Mouse (Mus musculus): Measurements from ENCODE around the gene Ppard. TPM values are rescaled to one million over a fixed set of nuclear protein-coding genes. Genes with fewer than 3 reads are reported as not detected.
A peak's percentile ranks its signal among the peaks of the same experiment; 100 is the strongest.

Ppard gene
- 8.4 and 8.8 TPM in 2 replicates for total RNA-seq (2014; fragmentation: Nextera tagmentation)
- total RNA-seq (2017), result 0.34 and 5.6 TPM in 2 replicates

GRCm38 (mm10) chr17:28232475-28233060 lies at the start of gene Ppard:
Ppard (plus strand) TSS chr17:28232700.
- peak; percentile 89 for ATAC-seq (replicated peaks; ENCODE audit: poor library complexity, severe bottlenecking)

DNA sequence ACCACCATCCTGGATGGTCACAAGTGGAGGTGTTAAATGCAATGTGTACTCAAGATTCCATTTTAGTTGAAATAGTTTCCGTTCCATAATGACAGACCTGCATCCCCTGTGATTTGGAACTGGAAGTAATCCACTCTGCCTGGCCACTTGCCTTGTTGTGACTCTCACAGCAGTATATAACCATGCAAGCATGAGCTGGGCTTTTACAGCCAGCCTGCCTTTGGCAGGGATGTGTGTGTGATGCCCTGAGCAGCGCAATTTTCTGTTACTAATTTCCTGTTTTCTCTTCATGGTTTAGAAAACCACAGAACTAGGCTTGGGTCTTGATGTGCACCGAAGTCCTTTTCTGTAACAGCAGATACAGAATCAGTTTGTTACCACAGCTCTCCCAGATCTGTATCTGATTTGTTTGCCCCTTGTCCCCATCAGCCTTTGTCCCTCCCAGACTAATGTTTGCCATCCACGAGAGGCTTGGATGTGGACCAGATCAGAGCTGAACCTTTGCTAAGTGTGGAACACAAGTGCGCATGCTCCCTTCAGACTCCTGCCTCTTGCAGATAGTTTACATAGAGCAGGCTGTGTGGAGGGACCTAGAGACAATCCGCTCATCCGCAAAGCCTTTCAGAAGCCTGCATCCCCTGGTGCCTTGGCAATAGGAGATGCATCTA lies 47.4 kb upstream of the Ppard start:
- ATAC-seq (replicated peaks; ENCODE audit: poor library complexity, severe bottlenecking), result peak; percentile 10; the same call in 1 of the 2 replicates

GRCm38 (mm10) chr17:28188313-28188712 lies 44.2 kb upstream of the Ppard start:
- no peak for ATAC-seq (replicated peaks; ENCODE audit: poor library complexity, severe bottlenecking)

DNA sequence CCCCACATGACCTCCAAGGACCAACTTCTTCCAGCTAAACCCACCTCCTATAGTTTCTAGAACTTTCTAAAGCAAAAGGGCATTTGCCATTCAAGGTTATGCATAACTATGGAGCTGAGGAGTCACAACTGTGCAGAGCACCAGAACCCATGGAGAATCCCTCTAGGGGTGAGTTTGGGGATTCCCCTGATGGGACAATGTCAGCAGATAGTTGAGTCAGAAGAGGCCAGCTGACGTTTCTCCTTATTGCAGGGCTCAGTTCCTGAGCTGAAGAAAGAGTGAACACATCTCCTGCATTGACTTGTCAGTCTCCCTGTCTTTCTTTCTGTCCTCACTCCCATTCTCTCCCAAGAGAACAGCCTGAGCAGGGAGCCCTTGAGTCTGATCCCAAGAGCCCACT lies 39.7 kb upstream of the Ppard start:
- ATAC-seq (replicated peaks; ENCODE audit: poor library complexity, severe bottlenecking), result no peak

GRCm38 (mm10) chr17:28193559-28193958 lies 38.9 kb upstream of the Ppard start:
- ATAC-seq (replicated peaks; ENCODE audit: poor library complexity, severe bottlenecking), result no peak

- ATAC-seq (replicated peaks; ENCODE audit: poor library complexity, severe bottlenecking), result no peak
These were observed 37.5 kb upstream of the Ppard start for GRCm38 (mm10) chr17:28195033-28195432.

- ATAC-seq (replicated peaks; ENCODE audit: poor library complexity, severe bottlenecking), result no peak
These were observed 34.9 kb upstream of the Ppard start for GRCm38 (mm10) chr17:28197646-28198045.

DNA sequence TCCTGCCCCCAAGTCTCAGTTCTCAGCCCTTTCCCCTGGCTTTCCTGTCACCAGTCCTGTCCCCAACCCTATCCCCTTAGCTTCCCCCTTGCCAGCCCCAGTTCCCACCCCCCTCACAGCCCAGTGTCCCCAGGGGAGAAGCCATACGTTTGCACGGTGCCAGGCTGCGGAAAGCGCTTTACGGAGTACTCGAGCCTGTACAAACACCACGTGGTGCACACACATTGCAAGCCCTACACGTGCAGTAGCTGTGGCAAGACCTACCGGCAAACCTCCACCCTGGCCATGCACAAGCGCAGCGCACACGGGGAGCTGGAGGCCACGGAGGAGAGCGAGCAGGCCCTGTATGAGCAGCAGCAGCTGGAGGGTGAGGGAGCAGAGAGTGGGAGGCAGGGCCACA lies 30.5 kb upstream of the Ppard start:
- ATAC-seq (replicated peaks; ENCODE audit: poor library complexity, severe bottlenecking), result no peak

- ATAC-seq (replicated peaks; ENCODE audit: poor library complexity, severe bottlenecking), result 0 out of 2 replicates have a peak, but pooled peaks have one; percentile 18
These were observed 28.3 kb upstream of the Ppard start for GRCm38 (mm10) chr17:28204052-28204720.

- no peak for ATAC-seq (replicated peaks; ENCODE audit: poor library complexity, severe bottlenecking)
These were observed 27.1 kb upstream of the Ppard start for GRCm38 (mm10) chr17:28205443-28205842.

DNA sequence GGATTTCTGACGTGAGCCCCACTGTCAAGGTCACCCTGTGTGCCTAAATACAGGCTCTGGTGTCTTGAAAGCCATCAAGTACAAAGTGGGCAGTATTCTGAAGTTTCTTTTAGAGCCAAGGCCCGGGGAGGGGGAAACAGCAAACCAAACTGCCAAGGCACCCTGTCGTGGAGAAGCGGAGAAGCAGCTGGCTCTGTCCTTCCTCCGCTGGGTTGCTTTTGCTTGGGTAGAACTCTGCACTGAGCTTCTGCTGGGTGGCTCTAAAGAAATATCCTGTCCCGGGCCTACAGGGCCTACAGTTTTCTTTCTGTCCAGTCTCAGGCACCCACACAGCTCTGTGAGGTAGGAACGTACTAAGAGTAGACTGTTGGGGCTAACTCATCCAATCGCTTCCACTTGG lies 25.4 kb upstream of the Ppard start:
- ATAC-seq (replicated peaks; ENCODE audit: poor library complexity, severe bottlenecking), result no peak; the same call in 1 of the 2 replicates

- peak; percentile 69 for ATAC-seq (replicated peaks; ENCODE audit: poor library complexity, severe bottlenecking)
These were observed 24.7 kb upstream of the Ppard start, which contains the start of gene Def6 for GRCm38 (mm10) chr17:28207591-28208313. Def6 (plus strand) TSS chr17:28207778.

- ATAC-seq (replicated peaks; ENCODE audit: poor library complexity, severe bottlenecking), result no peak
These were observed 24.2 kb upstream of the Ppard start for GRCm38 (mm10) chr17:28208314-28208612.

GRCm38 (mm10) chr17:28209457-28210110 lies 22.9 kb upstream of the Ppard start:
- peak; percentile 51 for ATAC-seq (replicated peaks; ENCODE audit: poor library complexity, severe bottlenecking)

DNA sequence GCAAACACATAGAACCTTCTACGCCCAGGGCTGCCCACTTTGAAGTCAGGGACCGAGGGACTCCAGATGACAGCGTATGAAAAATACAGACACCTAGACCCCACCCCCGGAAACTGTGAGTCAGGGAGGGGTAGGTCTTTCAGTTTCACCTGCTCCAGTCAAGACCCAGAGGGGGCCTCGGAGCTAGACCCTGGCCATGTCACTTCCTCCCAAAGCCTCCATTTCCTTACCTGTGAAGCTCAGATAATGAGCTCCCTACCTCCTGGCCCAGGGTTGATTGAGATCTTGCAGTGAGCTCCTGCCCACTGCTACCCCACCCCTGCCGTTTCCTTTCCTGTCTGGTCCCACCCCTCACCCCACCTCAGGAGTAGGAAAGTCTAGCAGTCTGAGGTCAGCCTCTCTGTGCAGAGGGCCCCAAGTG lies 20.6 kb upstream of the Ppard start:
- peak; percentile 10; the same call in 1 of the 2 replicates for ATAC-seq (replicated peaks; ENCODE audit: poor library complexity, severe bottlenecking)

DNA sequence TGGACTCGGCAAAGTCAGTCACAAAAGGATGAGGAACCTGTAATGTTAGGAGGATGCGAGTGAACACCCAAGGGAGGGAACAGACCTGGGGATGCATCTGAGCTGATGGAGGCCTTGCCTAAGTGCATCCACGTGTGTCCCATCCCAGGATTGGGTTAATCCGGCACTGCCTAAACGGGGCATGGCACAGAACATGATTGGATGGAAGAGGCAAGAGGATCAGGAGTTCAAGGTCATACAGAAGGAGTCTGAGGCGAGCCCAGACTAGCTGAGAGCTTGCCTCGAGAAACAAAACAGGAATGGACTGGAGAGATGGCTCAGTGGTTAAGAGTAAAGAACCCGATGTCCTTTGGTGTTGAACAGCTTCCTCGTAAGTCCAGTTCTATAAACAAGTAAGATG lies 20.1 kb upstream of the Ppard start:
- no peak for ATAC-seq (replicated peaks; ENCODE audit: poor library complexity, severe bottlenecking)

GRCm38 (mm10) chr17:28213236-28213635 lies 19.3 kb upstream of the Ppard start:
- ATAC-seq (replicated peaks; ENCODE audit: poor library complexity, severe bottlenecking), result no peak

DNA sequence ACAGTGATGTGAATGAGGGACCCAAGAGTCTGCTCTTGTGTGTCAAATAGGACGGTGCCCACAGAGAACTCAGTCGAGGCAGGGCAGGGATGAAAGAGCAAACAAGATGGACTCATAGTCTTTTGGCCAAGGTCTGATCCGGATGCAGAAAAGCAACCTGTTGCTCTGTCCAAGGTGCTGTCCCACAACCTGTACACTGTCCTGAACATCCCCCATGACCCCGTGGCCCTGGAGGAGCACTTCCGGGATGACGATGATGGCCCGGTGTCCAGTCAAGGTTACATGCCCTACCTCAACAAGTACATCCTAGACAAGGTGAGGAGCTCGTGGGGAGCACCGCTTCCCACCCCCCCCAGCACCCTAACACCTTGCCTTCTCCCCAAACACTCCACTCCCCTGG lies 15.7 kb upstream of the Ppard start:
- ATAC-seq (replicated peaks; ENCODE audit: poor library complexity, severe bottlenecking), result no peak

GRCm38 (mm10) chr17:28217721-28218649 lies 14.5 kb upstream of the Ppard start:
- ATAC-seq (replicated peaks; ENCODE audit: poor library complexity, severe bottlenecking), result peak; percentile 70

Measured in granulocyte monocyte progenitor cell, adult 5-6 weeks (primary cell).